Mouse (Mus musculus) thymus, postnatal 4 days (tissue): Measurements from ENCODE around the gene Knstrn.

Source experiments
- DNase-seq: peaks from one replicate; pipeline ENCODE4 v3.0.0; 2021

Knstrn gene

GRCm38 (mm10) chr2:118791591-118792258 lies 22.1 kb upstream of the Knstrn start:
- no peak for DNase-seq

DNA sequence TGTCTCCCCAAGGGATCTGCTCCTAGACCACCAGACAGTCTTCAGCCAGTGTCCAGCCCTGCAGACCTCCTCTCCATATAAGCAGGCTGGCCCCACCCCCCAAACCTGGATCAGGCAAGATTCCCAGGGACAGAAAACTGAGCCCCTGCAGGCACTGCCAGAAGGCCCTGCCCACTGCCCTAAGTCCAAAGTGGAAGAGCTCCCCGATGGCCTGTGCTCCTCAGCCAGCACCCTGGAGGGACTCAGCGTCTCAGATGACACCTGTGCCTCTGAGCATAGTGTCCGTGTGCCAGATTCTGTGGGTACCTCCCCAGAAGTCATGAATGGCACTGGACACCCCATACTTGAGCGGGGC lies 21.6 kb upstream of the Knstrn start:
- no peak for DNase-seq

DNA sequence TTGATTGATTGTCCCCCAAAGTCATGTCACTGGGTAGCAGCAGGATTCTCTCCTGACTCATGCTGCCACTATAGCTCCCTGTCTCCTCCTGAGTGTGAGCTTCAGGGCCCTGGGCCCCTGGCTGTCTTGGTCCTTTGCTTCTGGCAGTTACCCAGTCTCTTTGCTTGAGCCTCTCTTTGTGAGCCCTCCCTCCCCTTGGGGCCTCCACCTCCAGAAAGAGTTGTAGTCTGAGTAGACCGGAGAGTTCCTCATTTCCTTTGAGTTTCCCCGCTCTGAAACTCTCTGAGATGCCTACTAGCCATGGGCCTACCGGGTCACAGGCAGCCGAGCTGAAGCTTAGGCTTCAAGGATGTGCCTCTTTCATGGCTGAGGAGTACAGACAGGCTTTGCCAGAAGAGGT lies 20.2 kb upstream of the Knstrn start:
- no peak for DNase-seq

DNA sequence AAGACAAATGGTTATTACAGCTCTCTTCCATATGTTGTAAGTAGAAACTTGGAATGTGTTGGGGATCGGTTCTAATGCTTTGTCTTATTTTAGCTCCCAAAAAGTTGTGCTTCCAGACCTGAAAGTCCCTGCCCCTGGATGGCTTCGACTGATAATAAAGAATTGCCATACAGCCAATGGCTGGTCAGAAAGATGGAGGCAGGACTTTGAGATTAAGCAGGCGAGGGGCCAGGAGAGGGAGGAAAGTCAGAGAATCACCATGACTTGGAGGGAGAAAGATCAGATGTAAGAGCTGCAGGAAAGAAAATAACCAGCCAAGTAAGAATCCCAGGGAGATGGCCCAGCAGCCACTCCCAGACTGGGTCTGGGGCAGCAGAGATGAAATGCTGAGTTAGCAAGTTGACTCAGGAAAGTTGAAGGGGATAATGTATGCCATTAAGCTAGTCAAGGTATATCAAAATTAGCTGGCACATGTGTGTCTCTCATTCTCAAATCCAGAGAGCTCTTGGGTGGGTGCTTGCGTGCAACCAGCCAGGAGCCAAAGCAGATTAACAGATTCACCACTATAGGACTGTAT lies 11.2 kb upstream of the Knstrn start:
- no peak for DNase-seq

- no peak for DNase-seq
Measured at GRCm38 (mm10) chr2:118804474-118804873, 9.3 kb upstream of the Knstrn start.

DNA sequence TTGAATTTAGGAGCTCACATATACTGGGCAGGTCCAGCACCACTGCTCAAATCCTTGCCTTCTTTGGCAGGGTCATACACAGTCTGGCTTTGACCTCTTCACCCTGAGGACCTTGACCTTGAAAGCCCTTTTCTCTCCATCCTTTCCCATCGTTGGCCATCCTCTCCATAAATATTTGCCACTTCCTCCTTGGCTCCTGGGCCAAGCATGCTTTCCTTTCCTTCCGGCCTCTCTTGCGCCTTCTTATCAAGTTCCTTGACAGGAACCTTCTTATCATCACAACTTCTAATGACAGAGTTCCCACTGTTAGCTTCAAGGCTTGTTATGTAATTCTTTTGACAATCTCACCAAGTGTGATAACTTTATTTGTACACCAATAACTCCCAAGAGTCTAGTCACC lies 8.7 kb upstream of the Knstrn start:
- no peak for DNase-seq

GRCm38 (mm10) chr2:118805756-118806155 lies 8.0 kb upstream of the Knstrn start:
- no peak for DNase-seq

- no peak for DNase-seq
Measured at GRCm38 (mm10) chr2:118806860-118807259, 6.9 kb upstream of the Knstrn start.

- DNase-seq = no peak
Measured at GRCm38 (mm10) chr2:118810861-118811260, 2.9 kb upstream of the Knstrn start.

DNA sequence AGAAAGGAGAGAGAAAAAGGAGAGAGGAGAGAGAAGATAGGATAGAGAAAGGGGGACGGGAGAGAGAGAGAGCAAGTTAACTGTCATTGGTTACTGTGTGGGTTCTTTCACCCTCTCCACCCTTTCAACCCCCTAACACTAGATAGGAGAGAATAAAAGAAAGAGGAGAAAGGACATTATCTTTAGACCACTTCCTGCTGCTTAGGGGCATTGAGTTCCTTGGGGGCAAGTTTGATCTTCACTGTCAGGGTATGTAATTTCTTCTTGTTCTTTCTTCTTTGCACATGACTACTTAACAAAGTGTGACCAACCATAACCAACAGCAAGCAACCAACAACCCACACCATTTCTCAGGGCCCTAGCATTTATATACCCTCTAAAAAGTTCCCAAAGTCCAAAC lies 1.1 kb upstream of the Knstrn start:
- no peak for DNase-seq

DNA sequence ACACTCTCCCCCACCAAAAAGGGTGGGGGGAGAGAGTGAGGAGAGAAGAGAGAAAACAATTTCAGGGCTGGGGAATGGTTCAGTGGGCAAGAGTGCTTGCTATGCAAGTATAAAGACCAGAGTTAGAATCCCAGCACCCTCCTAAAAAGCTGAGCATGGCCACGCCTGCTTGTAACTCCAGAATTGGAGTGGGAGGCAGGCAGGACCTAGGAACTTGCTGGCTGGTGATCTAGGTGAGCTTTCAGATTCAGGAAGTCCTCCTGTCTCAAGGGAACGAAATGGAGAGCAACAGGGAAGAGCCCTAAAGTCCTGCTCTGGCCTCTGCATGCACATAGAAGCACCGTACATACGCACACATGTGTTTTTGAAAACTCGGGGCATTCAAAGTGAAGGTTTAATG lies 9.0 kb downstream of the Knstrn start:
- DNase-seq = no peak

DNA sequence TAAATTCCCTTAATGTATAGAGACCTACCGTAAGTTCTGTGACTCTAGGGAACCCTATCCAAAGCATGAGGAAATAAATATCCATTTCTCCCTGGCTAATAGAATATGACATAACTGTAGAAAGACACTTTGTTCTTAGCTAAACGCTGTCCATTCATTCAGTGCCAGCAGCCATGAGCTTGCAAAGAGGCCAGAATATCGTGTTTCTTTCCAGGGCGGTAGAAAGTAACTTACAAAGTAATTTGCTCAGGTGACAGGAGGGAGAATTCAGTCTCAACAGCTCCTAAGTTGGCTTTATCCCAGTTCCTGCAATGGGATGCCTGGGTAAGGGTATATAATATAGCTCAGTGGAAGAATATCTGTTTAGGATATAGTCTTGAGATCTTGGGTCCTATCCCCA lies 10.6 kb downstream of the Knstrn start:
- no peak for DNase-seq

DNA sequence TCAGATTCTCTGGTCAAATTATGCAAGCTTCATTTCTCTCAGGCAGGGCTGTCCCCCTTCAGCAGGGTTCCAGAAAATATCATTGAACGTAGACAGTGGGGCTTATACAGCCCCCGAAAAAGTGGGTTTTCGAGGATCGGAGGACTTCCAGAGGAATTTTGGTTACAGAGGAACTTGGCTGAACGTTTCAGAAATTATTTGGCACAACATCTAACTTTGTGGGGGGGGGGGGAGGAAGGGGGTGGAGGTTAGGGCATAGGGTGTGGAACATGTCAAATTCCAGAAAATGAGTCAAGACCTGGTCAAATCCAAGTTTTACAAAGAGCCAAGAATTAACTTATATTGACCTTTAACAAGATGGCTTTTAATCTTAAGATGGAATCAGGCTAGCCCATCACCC lies 15.3 kb downstream of the Knstrn start:
- DNase-seq = no peak

DNA sequence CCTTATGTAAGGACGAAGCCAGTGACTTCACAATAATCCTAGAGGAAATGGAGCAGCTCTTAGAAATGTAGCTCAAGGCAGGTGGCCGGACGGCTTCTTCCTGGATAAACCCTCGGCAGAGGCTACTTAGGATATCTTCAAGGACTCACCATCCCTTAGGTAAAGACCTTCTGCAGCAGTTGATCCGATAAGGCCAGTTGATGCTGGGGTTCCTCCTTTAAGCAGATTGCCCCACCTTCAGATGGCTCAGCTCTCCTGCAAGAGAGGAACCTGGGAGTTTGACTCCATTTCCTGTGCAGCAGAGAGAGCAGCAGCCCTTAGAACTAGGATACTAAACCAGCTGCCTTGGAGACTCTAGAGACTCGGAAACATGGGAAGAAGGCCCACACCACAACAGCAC lies 20.3 kb downstream of the Knstrn start:
- no peak for DNase-seq

- no peak for DNase-seq
Measured at GRCm38 (mm10) chr2:118835115-118835514, 21.3 kb downstream of the Knstrn start.

DNA sequence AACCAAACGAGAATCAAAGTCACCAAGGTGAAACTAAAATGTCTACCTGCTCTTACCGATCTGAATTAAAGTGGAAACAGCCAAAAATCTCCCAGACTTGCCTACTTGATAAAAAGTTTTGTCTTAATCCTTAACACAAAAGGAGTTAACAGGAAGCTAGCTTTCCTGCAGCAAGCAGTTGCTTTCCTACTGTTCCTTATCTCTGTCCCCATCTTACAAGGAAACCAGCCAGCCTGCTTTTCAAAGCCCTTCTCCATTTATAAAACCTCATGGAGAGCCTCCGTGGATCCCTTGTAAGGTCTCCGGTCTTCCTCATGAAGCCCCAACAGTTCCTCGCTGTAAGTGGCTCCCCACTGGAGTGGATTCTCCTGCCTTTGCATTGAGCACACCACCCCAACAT lies 24.5 kb downstream of the Knstrn start:
- DNase-seq = no peak

GRCm38 (mm10) chr2:118841186-118841585 lies 27.4 kb downstream of the Knstrn start:
- DNase-seq = no peak

GRCm38 (mm10) chr2:118841774-118842173 lies 28.0 kb downstream of the Knstrn start:
- no peak for DNase-seq

GRCm38 (mm10) chr2:118844427-118844826 lies 30.6 kb downstream of the Knstrn start:
- no peak for DNase-seq

GRCm38 (mm10) chr2:118846246-118846645 lies 32.4 kb downstream of the Knstrn start:
- DNase-seq = peak; percentile 88

DNA sequence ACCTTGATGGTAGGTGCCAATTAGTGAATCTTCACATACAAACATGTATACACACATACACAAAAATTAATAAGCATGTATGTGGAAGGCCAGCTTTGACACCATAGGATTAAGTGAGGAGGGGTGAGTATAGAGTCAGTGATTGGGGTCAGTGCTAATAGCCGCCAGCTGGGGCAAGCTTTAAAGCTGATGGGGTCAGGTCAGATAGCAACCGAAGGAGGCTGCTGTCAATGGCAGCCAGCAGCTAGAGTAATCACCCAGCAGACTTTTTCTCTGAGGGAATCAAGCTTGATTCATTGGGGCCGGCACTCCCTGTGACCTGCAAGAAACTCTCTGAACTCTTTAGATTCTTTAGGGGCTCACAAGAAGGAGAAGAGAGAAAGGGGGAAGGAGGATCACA lies 38.0 kb downstream of the Knstrn start:
- no peak for DNase-seq

- DNase-seq = peak; percentile 89
Measured at GRCm38 (mm10) chr2:118861454-118862339, 47.9 kb downstream of the Knstrn start, which contains the start of gene Ivd. Gene Ivd (plus strand): TSS chr2:118861954.

GRCm38 (mm10) chr2:118862340-118862675 lies 48.5 kb downstream of the Knstrn start:
- DNase-seq = no peak

- DNase-seq = no peak
Measured at GRCm38 (mm10) chr2:118870601-118871000, 56.8 kb downstream of the Knstrn start.
